Mouse (Mus musculus) hindbrain, postnatal 0 days (tissue): ENCODE data around the gene Olfr509. TPM values are rescaled to one million over a fixed set of nuclear protein-coding genes. Genes with fewer than 3 reads are reported as not detected.
"Not testable (repeated sequence)": the region's sequence is repeated elsewhere in the genome, so short reads cannot be mapped to it uniquely, and the experiment has no call there.

Source experiments
- ATAC-seq: fragments of 200-750 bp; cut with Nextera tagmentation; 2 replicates; pipeline ENCODE4 v1.8.0; 2017; ENCODE audit warnings: mild to moderate bottlenecking, moderate TSS enrichment, moderate library complexity
- DNase-seq: peaks from one replicate; pipeline ENCODE4 v3.0.0-alpha.2; 2015; ENCODE audit warnings: low spot score
- H3K27ac ChIP-seq: fragments of 300-500 bp; sonication (generic); 2 replicates; pipeline ENCODE4 v1.5.1; 2014; ENCODE audit warnings: mild to moderate bottlenecking
- H3K27me3 ChIP-seq: fragments of 300-500 bp; sonication (generic); 2 replicates; pipeline ENCODE4 v1.6.1; 2014; ENCODE audit warnings: low read length, mixed read lengths; ENCODE audit not compliant: insufficient read depth
- H3K36me3 ChIP-seq: fragments of 300-500 bp; sonication (generic); 2 replicates; pipeline ENCODE4 v1.6.1; 2014; ENCODE audit warnings: low read length, mixed read lengths; ENCODE audit not compliant: insufficient read depth
- H3K4me1 ChIP-seq: fragments of 300-500 bp; sonication (generic); 2 replicates; pipeline ENCODE4 v1.6.1; 2014; ENCODE audit warnings: antibody characterized with exemption, low read length, mixed read lengths; ENCODE audit not compliant: insufficient read depth
- H3K4me2 ChIP-seq: fragments of 300-500 bp; sonication (generic); 2 replicates; pipeline ENCODE4 v1.6.1; 2014; ENCODE audit warnings: low read depth, mild to moderate bottlenecking, low read length, moderate library complexity, mixed read lengths
- H3K4me3 ChIP-seq: fragments of 300-500 bp; sonication (generic); 2 replicates; pipeline ENCODE4 v1.5.1; 2014; ENCODE audit warnings: low read length
- H3K9ac ChIP-seq: fragments of 300-500 bp; sonication (generic); replicated peaks from 2 replicates; pipeline ENCODE4 v1.6.1; 2014; ENCODE audit warnings: mild to moderate bottlenecking, low read length, moderate library complexity, mixed read lengths
- H3K9me3 ChIP-seq: fragments of 300-500 bp; sonication (generic); 2 replicates; pipeline ENCODE4 v1.6.1; 2016; ENCODE audit warnings: low read length, mixed read lengths
- CTCF ChIP-seq: IDR thresholded peaks from 2 replicates; pipeline ENCODE4 v1.5.1; 2016; ENCODE audit warnings: antibody characterized with exemption, control low read depth, low read depth
- WGBS: fragments of 180-500 bp; shearing (Covaris S2); extraction: QIAGEN DNeasy Blood & Tissue Kit; methylation state at CpG from one replicate; pipeline ENCODE4 v1.1.7; 2014; 5-methylcytosine and 5-hydroxymethylcytosine counted together
- polyA plus RNA-seq: library from polyadenylated mRNA; unstranded; fragments of >200 nt; fragmentation: Nextera tagmentation; extraction: Ambion mirVana; gene quantifications from 2 replicates; pipeline ENCODE4 v1.2.1, GENCODE M21; 2015
- total RNA-seq: library from RNA; depleted of rRNA; stranded (reverse); fragments of >200 nt; gene quantifications from 2 replicates; pipeline ENCODE4 v1.2.3, GENCODE M21; 2014; rRNA removed

Olfr509 gene
- total and polyA plus RNA-seq, 2 experiments from 2014 or later, result not detected

- WGBS, result 90% methylated on average over 2 of the region's 2 CpGs
These were observed 37.6 kb downstream of the Olfr509 start for GRCm38 (mm10) chr7:108614110-108614509.

GRCm38 (mm10) chr7:108610487-108610886 is 41.2 kb downstream of the Olfr509 start, which contains the start of gene Olfr506:
Gene Olfr506, plus strand, starts transcription at chr7:108610787.
- no peak within 1 kb of the TSS for H3K9ac ChIP-seq
- no peaks in the 10 kb centered on the region for H3K36me3 ChIP-seq
- ATAC-seq, result no peak
- DNase-seq, result no peak
- H3K9me3 ChIP-seq, result no peaks in the 10 kb centered on the region
- H3K4me2 ChIP-seq, result no peak within 1 kb of the TSS
- no peak for TF ChIP-seq CTCF
- no peak within 1 kb of the TSS for H3K27ac ChIP-seq
- no peak within 1 kb of the TSS for H3K4me3 ChIP-seq
- H3K27me3 ChIP-seq, result no peaks in the 10 kb centered on the region
- no peaks in the 10 kb centered on the region for H3K4me1 ChIP-seq

More at GRCm38 (mm10) chr7:108614110-108614509, 37.6 kb downstream of the Olfr509 start:
- H3K27ac ChIP-seq, result no peak overlapping the region
- no peaks in the 10 kb centered on the region for H3K4me1 ChIP-seq
- H3K4me3 ChIP-seq, result no peak overlapping the region
- no peak overlapping the region for H3K4me2 ChIP-seq
- TF ChIP-seq CTCF, result no peak
- H3K36me3 ChIP-seq, result no peaks in the 10 kb centered on the region
- no peak for ATAC-seq
- H3K9me3 ChIP-seq, result no peaks in the 10 kb centered on the region
- no peaks in the 10 kb centered on the region for H3K27me3 ChIP-seq
- no peak for DNase-seq
- no peak overlapping the region for H3K9ac ChIP-seq

GRCm38 (mm10) chr7:108601916-108602315 is 49.8 kb downstream of the Olfr509 start:
- H3K27me3 ChIP-seq, H3K9ac ChIP-seq, H3K9me3 ChIP-seq, H3K4me1 ChIP-seq, DNase-seq, ATAC-seq, H3K4me2 ChIP-seq, H3K27ac ChIP-seq, H3K36me3 ChIP-seq, H3K4me3 ChIP-seq: not testable (repeated sequence)
- 79% methylated on average over 3 of the region's 3 CpGs for WGBS

Other genes starting within 250 kb of the Olfr509 start
- gene Olfr497, start 231.5 kb downstream of the Olfr509 start, total RNA-seq, result not detected in 2 replicates
- gene Olfr497, start 231.5 kb downstream of the Olfr509 start, polyA plus RNA-seq, result not detected in 2 replicates
- not detected in 2 replicates for gene Olfr498, start 186.6 kb downstream of the Olfr509 start, total RNA-seq
- gene Olfr498, start 186.6 kb downstream of the Olfr509 start, polyA plus RNA-seq, result not detected in 2 replicates
- gene Olfr502, start 126.8 kb downstream of the Olfr509 start, total RNA-seq, result not detected in 2 replicates
- gene Olfr502, start 126.8 kb downstream of the Olfr509 start, polyA plus RNA-seq, result not detected in 2 replicates
- gene Olfr503, start 107.4 kb downstream of the Olfr509 start, total RNA-seq, result not detected in 2 replicates
- gene Olfr503, start 107.4 kb downstream of the Olfr509 start, polyA plus RNA-seq, result not detected in 2 replicates
- not detected in 2 replicates for gene Olfr504, start 86.1 kb downstream of the Olfr509 start, total RNA-seq
- gene Olfr504, start 86.1 kb downstream of the Olfr509 start, polyA plus RNA-seq, result not detected in 2 replicates
- gene Olfr506, start 41.1 kb downstream of the Olfr509 start, total RNA-seq, result not detected in 2 replicates
- gene Olfr506, start 41.1 kb downstream of the Olfr509 start, polyA plus RNA-seq, result not detected in 2 replicates
- gene Olfr507, start 30.1 kb downstream of the Olfr509 start, total RNA-seq, result not detected in 2 replicates
- not detected in 2 replicates for gene Olfr507, start 30.1 kb downstream of the Olfr509 start, polyA plus RNA-seq
- not detected in 2 replicates for gene Olfr508, start 21.9 kb downstream of the Olfr509 start, total RNA-seq
- not detected in 2 replicates for gene Olfr508, start 21.9 kb downstream of the Olfr509 start, polyA plus RNA-seq
- not detected in 2 replicates for gene Olfr510, start 14.5 kb upstream of the Olfr509 start, total RNA-seq
- not detected in 2 replicates for gene Olfr510, start 14.5 kb upstream of the Olfr509 start, polyA plus RNA-seq
- not detected in 2 replicates for gene Olfr512, start 61.4 kb upstream of the Olfr509 start, total RNA-seq
- not detected in 2 replicates for gene Olfr512, start 61.4 kb upstream of the Olfr509 start, polyA plus RNA-seq
- gene Olfr513, start 99.1 kb upstream of the Olfr509 start, total RNA-seq, result not detected in 2 replicates
- not detected in 2 replicates for gene Olfr513, start 99.1 kb upstream of the Olfr509 start, polyA plus RNA-seq
- gene Olfr514, start 174.1 kb upstream of the Olfr509 start, total RNA-seq, result not detected in 2 replicates
- gene Olfr514, start 174.1 kb upstream of the Olfr509 start, polyA plus RNA-seq, result not detected in 2 replicates
- not detected in 2 replicates for gene Olfr516, start 198.6 kb upstream of the Olfr509 start, total RNA-seq
- not detected in 2 replicates for gene Olfr516, start 198.6 kb upstream of the Olfr509 start, polyA plus RNA-seq
- gene Olfr517, start 220.5 kb upstream of the Olfr509 start, total RNA-seq, result not detected in 2 replicates
- not detected in 2 replicates for gene Olfr517, start 220.5 kb upstream of the Olfr509 start, polyA plus RNA-seq
- not detected in 2 replicates for gene Olfr518, start 233.1 kb upstream of the Olfr509 start, total RNA-seq
- not detected in 2 replicates for gene Olfr518, start 233.1 kb upstream of the Olfr509 start, polyA plus RNA-seq
- gene Olfr519, start 242.5 kb upstream of the Olfr509 start, total RNA-seq, result not detected in 2 replicates
- gene Olfr519, start 242.5 kb upstream of the Olfr509 start, polyA plus RNA-seq, result not detected in 2 replicates